Mouse (Mus musculus) gastrocnemius, postnatal 25 days (tissue): ENCODE measurements around the gene Brsk2. TPM values are rescaled to one million over a fixed set of nuclear protein-coding genes. Genes with fewer than 3 reads are reported as not detected.

Experiments used
- DNase-seq: peaks from one replicate; pipeline ENCODE4 v3.0.0; 2022
- total RNA-seq, 2 experiments: library from RNA; stranded (reverse); gene quantifications; 1 replicate in 1 of 2; 2 replicates in 1 of 2; pipeline ENCODE4 v1.2.3; 2021

Gene Brsk2
- total RNA-seq, 2 experiments from 2014 or later, result 0.11 to 0.26 TPM

GRCm38 (mm10) chr7:141955565-141956173, 6.1 kb downstream of the Brsk2 start:
- no peak for DNase-seq

GRCm38 (mm10) chr7:141956174-141956566, 6.6 kb downstream of the Brsk2 start:
- no peak for DNase-seq

GRCm38 (mm10) chr7:141957524-141958051, 8.0 kb downstream of the Brsk2 start:
- DNase-seq, result no peak

- DNase-seq, result no peak
Measured at GRCm38 (mm10) chr7:141958211-141958610, 8.7 kb downstream of the Brsk2 start.

GRCm38 (mm10) chr7:141959133-141959532, 9.6 kb downstream of the Brsk2 start:
- no peak for DNase-seq

- no peak for DNase-seq
Measured at GRCm38 (mm10) chr7:141960926-141961325, 11.4 kb downstream of the Brsk2 start.

GRCm38 (mm10) chr7:141961491-141961890, 11.9 kb downstream of the Brsk2 start:
- DNase-seq, result no peak

GRCm38 (mm10) chr7:141962521-141962920, 13.0 kb downstream of the Brsk2 start:
- DNase-seq, result no peak

GRCm38 (mm10) chr7:141966281-141966680, 16.7 kb downstream of the Brsk2 start:
- DNase-seq, result no peak

GRCm38 (mm10) chr7:141972831-141973619, 23.5 kb downstream of the Brsk2 start:
- DNase-seq, result no peak

- no peak for DNase-seq
Measured at GRCm38 (mm10) chr7:141978003-141978402, 28.5 kb downstream of the Brsk2 start.

GRCm38 (mm10) chr7:141979247-141979646, 29.7 kb downstream of the Brsk2 start:
- DNase-seq, result no peak

GRCm38 (mm10) chr7:141981237-141981636, 31.7 kb downstream of the Brsk2 start:
- DNase-seq, result no peak

GRCm38 (mm10) chr7:141988314-141988806, 38.8 kb downstream of the Brsk2 start:
- DNase-seq, result no peak

GRCm38 (mm10) chr7:141991183-141991582, 41.6 kb downstream of the Brsk2 start:
- DNase-seq, result no peak

- DNase-seq, result no peak
Measured at GRCm38 (mm10) chr7:141994121-141994520, 44.6 kb downstream of the Brsk2 start.

- no peak for DNase-seq
Measured at GRCm38 (mm10) chr7:142000661-142001060, 51.1 kb downstream of the Brsk2 start.

- DNase-seq, result no peak
Measured at GRCm38 (mm10) chr7:142001597-142002340, 52.2 kb downstream of the Brsk2 start.

- no peak for DNase-seq
Measured at GRCm38 (mm10) chr7:142016562-142016961, 67.0 kb downstream of the Brsk2 start.

GRCm38 (mm10) chr7:142019699-142020098, 70.1 kb downstream of the Brsk2 start:
- no peak for DNase-seq

GRCm38 (mm10) chr7:142020827-142021226, 71.3 kb downstream of the Brsk2 start:
- DNase-seq, result no peak

GRCm38 (mm10) chr7:142025196-142025595, 75.6 kb downstream of the Brsk2 start:
- DNase-seq, result no peak

- DNase-seq, result no peak
Measured at GRCm38 (mm10) chr7:142025926-142026325, 76.4 kb downstream of the Brsk2 start.
